Mouse (Mus musculus) embryonic facial prominence, embryonic 14.5 days (tissue): Measurements from ENCODE around the gene Zar1l. TPM values are rescaled to one million over a fixed set of nuclear protein-coding genes. Genes with fewer than 3 reads are reported as not detected.

ENCODE experiments used
- ATAC-seq: fragments of 200-750 bp; cut with Nextera tagmentation; 2 replicates; pipeline ENCODE4 v1.8.0; 2017; ENCODE audit warnings: low read depth, moderate number of reproducible peaks, moderate TSS enrichment
- DNase-seq: peaks from one replicate; pipeline ENCODE4 v3.0.0-alpha.2; 2015; ENCODE audit warnings: low spot score
- H3K27ac ChIP-seq: fragments of 300-500 bp; sonication (generic); replicated peaks from 2 replicates; pipeline ENCODE4 v1.5.1; 2014; ENCODE audit warnings: low read depth, mild to moderate bottlenecking, low read length, moderate library complexity
- H3K27me3 ChIP-seq: fragments of 300-500 bp; sonication (generic); replicated peaks from 2 replicates; pipeline ENCODE4 v1.6.1; 2014; ENCODE audit warnings: low read length; ENCODE audit not compliant: control insufficient read depth, insufficient read depth
- H3K36me3 ChIP-seq: fragments of 300-500 bp; sonication (generic); 2 replicates; pipeline ENCODE4 v1.6.1; 2014; ENCODE audit warnings: low read length, mixed read lengths; ENCODE audit not compliant: control insufficient read depth, insufficient read depth
- H3K4me1 ChIP-seq: fragments of 300-500 bp; sonication (generic); 2 replicates; pipeline ENCODE4 v1.6.1; 2014; ENCODE audit warnings: antibody characterized with exemption, low read length; ENCODE audit not compliant: control insufficient read depth, insufficient read depth
- H3K4me2 ChIP-seq: fragments of 300-500 bp; sonication (generic); 2 replicates; pipeline ENCODE4 v1.6.1; 2014; ENCODE audit warnings: low read depth, mild to moderate bottlenecking, low read length, moderate library complexity, mixed read lengths
- H3K4me3 ChIP-seq: fragments of 300-500 bp; sonication (generic); 2 replicates; pipeline ENCODE4 v1.5.1; 2014; ENCODE audit warnings: low read depth, mild to moderate bottlenecking, low read length
- H3K9ac ChIP-seq: fragments of 300-500 bp; sonication (generic); 2 replicates; pipeline ENCODE4 v1.6.1; 2014; ENCODE audit warnings: low read depth, mild to moderate bottlenecking, low read length, moderate library complexity, mixed read lengths
- H3K9me3 ChIP-seq: fragments of 300-500 bp; sonication (generic); 2 replicates; pipeline ENCODE4 v1.6.1; 2016; ENCODE audit warnings: low read length; ENCODE audit not compliant: control insufficient read depth
- WGBS: fragments of 180-500 bp; shearing (Covaris S2); extraction: QIAGEN DNeasy Blood & Tissue Kit; methylation state at CpG from one replicate; pipeline ENCODE4 v1.1.7; 2014; 5-methylcytosine and 5-hydroxymethylcytosine counted together
- polyA plus RNA-seq: library from polyadenylated mRNA; unstranded; fragments of >200 nt; fragmentation: Nextera tagmentation; extraction: Ambion mirVana; gene quantifications from 2 replicates; pipeline ENCODE4 v1.2.1, GENCODE M21; 2014

Zar1l gene
- polyA plus RNA-seq, 1 experiment from 2014 or later, result not detected

DNA sequence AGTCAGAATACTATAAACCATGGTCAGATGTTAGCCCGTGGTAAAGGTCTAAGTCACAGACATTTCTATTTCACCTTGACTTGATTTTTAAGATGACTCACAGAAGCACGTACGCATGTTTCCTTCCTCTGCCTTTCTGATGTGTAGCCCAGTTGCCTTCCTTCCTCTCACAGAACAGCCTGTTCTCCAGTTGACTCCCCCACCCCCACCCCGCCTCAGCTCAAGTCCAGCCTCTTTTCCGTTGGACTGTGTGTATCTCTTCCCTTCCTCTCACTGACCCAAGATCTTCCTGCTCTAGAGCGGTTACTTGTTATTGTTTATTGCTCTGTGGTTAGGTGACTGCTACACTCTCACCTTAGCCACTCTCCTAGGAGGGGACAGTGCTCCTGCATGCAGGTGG is 49.5 kb downstream of the Zar1l start:
- 56% methylated on average over 6 of the region's 6 CpGs for WGBS
- no peak for DNase-seq
- Histone ChIP-seq H3K27me3 (no peaks in the 10 kb centered on the region), H3K9ac (no peak overlapping the region), H3K4me3 (no peak overlapping the region), H3K4me1 (peaks cover 9% of the 10 kb centered on the region), H3K4me2 (no peak overlapping the region), H3K9me3 (no peaks in the 10 kb centered on the region), H3K36me3 (peaks cover 12% of the 10 kb centered on the region; the same call in 1 of the 2 replicates), H3K27ac (no peak overlapping the region)
- ATAC-seq, result no peak

DNA sequence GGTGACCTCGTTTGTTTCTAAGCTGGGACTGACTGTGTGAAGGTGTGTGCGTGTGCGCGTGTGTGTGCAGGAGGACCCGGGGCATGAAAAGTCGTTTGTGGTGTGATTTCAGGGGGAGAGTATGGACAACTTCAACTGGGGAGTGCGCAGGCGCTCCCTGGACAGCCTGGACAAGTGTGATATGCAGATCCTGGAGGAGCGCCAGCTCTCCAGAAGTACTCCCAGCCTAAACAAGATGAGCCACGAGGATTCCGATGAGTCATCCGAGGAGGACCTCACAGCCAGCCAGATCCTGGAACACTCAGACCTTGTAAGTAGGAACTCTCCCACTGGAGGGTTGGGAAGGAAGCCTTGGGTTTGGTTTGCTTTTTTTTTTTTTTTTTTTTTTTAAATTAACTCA is 51.8 kb downstream of the Zar1l start:
- no peak overlapping the region for H3K4me2 ChIP-seq
- WGBS, result 69% methylated on average over 12 of the region's 12 CpGs
- no peaks in the 10 kb centered on the region for H3K27me3 ChIP-seq
- peak; percentile 80; the same call in 1 of the 2 replicates for ATAC-seq
- no peak overlapping the region for H3K9ac ChIP-seq
- DNase-seq, result peak; percentile 94
- H3K36me3 ChIP-seq, result no peaks in the 10 kb centered on the region
- no peaks in the 10 kb centered on the region for H3K9me3 ChIP-seq
- peaks cover 9% of the 10 kb centered on the region for H3K4me1 ChIP-seq
- H3K4me3 ChIP-seq, result no peak overlapping the region
- H3K27ac ChIP-seq, result 0 out of 2 replicates have a peak overlapping the region, but pooled peaks have one; percentile 8

DNA sequence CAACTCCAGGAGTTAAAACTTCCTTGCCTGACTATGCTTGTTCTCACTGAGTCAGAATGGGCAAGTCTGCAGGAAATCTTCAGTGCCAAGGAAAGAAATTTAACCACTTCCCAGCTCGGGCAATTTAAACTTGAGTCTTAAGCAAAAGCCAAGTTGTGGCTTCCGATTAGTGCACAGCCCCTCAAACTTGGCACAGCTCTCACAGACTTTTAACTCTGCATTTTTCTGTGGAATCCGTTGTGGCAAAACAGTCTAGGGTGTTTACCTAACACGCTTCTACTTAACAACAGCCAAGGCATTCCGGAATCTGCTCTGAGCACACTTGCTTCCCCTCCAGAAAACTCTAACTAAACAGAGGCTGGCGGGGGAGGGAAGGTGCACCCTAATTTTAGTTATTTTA is 52.7 kb downstream of the Zar1l start:
- H3K36me3 ChIP-seq, result no peaks in the 10 kb centered on the region
- H3K27ac ChIP-seq, result no peak overlapping the region
- ATAC-seq (no peak), DNase-seq (peak; percentile 79)
- H3K4me3 ChIP-seq, result no peak overlapping the region
- H3K4me1 ChIP-seq, result peaks cover 9% of the 10 kb centered on the region
- H3K4me2 ChIP-seq, result no peak overlapping the region
- no peak overlapping the region for H3K9ac ChIP-seq
- H3K27me3 ChIP-seq, result no peaks in the 10 kb centered on the region
- 52% methylated on average over 6 of the region's 6 CpGs for WGBS
- H3K9me3 ChIP-seq, result peaks cover under 1% of the 10 kb centered on the region; the same call in 1 of the 2 replicates

DNA sequence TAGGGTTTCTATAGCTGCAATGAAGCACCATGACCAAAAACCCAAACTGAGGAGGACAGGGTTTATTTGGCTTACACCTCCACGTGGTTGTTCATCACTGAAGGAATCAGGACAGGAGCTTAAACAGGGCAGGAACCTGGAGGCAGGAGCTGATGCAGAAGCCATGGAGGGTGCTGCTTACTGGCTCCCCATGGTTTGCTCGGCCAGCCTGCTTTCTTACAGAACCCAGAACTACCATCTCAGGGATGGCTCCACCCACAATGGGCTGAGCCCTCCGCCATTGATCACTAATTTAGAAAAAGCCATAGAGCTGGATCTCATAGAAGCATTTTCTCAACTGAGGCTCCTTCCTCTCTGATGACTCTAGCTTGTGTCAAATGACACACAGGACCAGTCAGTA is 53.2 kb downstream of the Zar1l start:
- Histone ChIP-seq H3K4me1 (peaks cover 9% of the 10 kb centered on the region), H3K9ac (no peak overlapping the region), H3K4me3 (no peak overlapping the region), H3K9me3 (peaks cover 5% of the 10 kb centered on the region), H3K4me2 (no peak overlapping the region), H3K27ac (no peak overlapping the region), H3K27me3 (no peaks in the 10 kb centered on the region), H3K36me3 (peaks cover 2% of the 10 kb centered on the region)
- no peak for ATAC-seq
- DNase-seq, result no peak
- 57% methylated on average over 3 of the region's 3 CpGs for WGBS

DNA sequence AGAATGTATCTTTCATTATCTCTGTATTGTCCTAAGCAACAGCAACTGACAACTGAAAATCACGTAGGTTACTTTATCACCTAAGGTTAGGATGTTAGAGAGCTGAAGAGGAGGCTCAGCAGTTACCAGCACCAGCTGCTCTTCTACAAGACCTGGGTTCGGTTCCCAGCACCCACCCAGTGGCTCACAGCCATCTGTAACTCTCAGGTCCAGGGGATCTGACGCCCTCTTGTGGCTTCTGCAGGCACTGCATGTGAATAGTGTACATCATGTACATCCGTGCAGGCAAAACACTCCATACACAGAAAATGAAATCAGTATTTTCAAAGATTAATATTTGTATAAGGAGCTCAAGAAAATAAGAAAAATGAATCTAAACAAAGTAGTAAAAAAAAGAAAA is 58.2 kb downstream of the Zar1l start:
- H3K4me2 ChIP-seq, result no peak overlapping the region
- H3K36me3 ChIP-seq, result peaks cover 10% of the 10 kb centered on the region
- H3K4me1 ChIP-seq, result peaks cover 13% of the 10 kb centered on the region
- 79% methylated on average over 4 of the region's 4 CpGs for WGBS
- no peak overlapping the region for H3K27ac ChIP-seq
- ATAC-seq (no peak), DNase-seq (no peak)
- peaks cover 9% of the 10 kb centered on the region for H3K9me3 ChIP-seq
- H3K27me3 ChIP-seq, result no peaks in the 10 kb centered on the region
- no peak overlapping the region for H3K4me3 ChIP-seq
- H3K9ac ChIP-seq, result no peak overlapping the region

DNA sequence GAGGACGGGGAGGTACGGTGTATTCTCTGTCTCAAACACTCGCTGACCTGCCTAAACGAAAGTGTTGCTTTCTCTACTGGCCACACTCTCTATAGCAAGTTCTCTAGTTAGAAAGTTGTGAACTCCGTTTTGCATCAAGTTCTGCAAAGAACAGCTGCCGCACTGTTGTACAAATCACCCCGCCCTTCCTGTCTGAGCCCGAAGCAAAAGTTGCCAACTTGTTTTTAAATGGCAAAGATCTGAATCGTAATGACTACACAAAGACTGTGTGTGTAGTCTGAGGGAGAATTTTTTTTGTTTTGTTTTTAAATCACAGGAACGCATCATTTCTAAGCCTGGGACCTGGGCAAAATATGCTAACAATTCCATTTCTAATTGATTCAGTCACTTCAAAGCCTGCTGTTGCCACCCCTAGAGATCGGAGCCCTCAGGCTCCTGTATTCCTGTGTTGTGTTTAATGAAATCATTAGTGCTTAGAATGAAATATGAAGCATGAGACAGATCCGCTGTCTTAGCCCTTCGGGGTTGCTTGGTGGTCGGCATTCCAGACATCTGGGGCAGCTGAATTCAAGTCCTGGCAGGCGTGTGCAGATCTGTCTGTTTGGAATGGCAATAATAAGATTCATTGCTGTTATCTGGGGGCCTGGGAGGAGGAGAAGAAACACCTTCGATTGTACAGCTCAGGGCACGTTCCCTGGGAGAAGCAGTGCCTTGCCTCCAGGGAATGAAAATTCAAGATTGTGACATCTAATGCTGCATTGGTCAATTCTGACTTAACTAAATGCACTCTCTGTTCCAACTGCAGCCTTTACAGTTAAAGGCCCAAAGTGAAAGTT is 59.8 kb downstream of the Zar1l start:
- Histone ChIP-seq H3K4me1 (peaks cover 13% of the 10 kb centered on the region), H3K27ac (peak overlapping the region; percentile 72), H3K4me2 (peak overlapping the region; percentile 43), H3K4me3 (peak overlapping the region; percentile 16; the same call in 1 of the 2 replicates), H3K9me3 (peaks cover 22% of the 10 kb centered on the region), H3K36me3 (peaks cover 24% of the 10 kb centered on the region), H3K27me3 (no peaks in the 10 kb centered on the region), H3K9ac (0 out of 2 replicates have a peak overlapping the region, but pooled peaks have one; percentile 23)
- DNase-seq (peak; percentile 86), ATAC-seq (peak; percentile 83)
- 27% methylated on average over 17 of the region's 17 CpGs for WGBS

DNA sequence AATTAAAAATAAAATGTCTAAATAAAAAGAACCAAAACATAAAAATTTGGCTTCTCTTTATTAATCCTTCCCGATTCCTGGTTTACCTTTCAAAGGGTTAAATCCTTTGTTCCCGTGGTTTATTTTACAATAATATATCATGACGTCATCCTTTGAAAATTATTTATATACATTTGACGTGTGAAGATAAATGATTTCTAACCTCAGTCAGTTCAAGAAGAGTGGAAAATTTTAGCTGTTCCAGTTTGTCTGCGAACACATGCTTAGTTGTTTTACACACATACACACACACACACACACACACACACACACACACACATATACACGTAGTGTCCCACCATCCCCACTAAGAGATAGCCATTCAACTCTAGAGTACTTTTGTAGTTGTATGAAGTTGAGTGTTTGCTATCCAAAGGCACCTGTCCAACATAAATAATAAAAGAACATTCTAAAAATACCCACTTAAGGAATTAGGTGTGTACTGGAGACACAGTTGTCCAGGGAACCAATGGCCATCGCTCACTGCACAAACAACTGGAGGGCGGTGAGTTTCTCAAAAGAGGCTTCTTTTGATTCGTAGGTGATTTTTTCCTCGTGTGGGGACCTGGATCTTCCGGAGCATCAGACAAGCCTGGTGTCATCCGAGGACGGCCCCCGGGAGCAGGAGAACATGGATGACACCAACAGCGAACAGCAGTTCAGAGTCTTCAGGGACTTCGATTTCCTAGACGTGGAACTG is 60.6 kb downstream of the Zar1l start:
- DNase-seq, result no peak
- Histone ChIP-seq H3K36me3 (peaks cover 32% of the 10 kb centered on the region), H3K27ac (peak overlapping the region; percentile 72), H3K4me2 (peak overlapping the region; percentile 43), H3K9ac (0 out of 2 replicates have a peak overlapping the region, but pooled peaks have one; percentile 23), H3K4me3 (peak overlapping the region; percentile 16; the same call in 1 of the 2 replicates), H3K27me3 (no peaks in the 10 kb centered on the region), H3K9me3 (peaks cover 22% of the 10 kb centered on the region), H3K4me1 (peaks cover 13% of the 10 kb centered on the region)
- WGBS, result 66% methylated on average over 17 of the region's 17 CpGs
- ATAC-seq, result no peak
